In genomic region chr5:98552811-98553601, GRCm38 (mm10) we compare ENCODE assay signal across 33 mouse cellular contexts. TPM values are rescaled to one million over a fixed set of nuclear protein-coding genes. Genes with fewer than 3 reads are reported as not detected.
DNase-seq lines count a peak whose midpoint lies in the region; ATAC-seq and TF ChIP-seq lines count a peak whose summit lies in the region.
"Had no signal": no experiment of that assay in that cellular context is flagged by ENCODE, and none has a peak within 500 bp of the region (broad histone marks: within the 10 kb centered on the region; RNA-seq: fewer than 3 reads in every experiment).

No protein-coding gene starts in this region.

- H3K4me1 ChIP-seq in lung, postnatal 0 days (ENCODE audit: insufficient read depth, low read depth, low read length), result no peaks in the 10 kb centered on the region
- H3K4me1 ChIP-seq in lung, adult 2 months (ENCODE audit: control insufficient read depth, insufficient read depth, low read length), result no peaks in the 10 kb centered on the region; the same call in 1 of the 2 replicates
- peaks cover 16% of the 10 kb centered on the region for H3K4me1 ChIP-seq in limb, embryonic 10.5 days
- H3K4me1 ChIP-seq in thymus, adult 2 months (replicated peaks; ENCODE audit: control insufficient read depth, insufficient read depth, low read length), result no peaks in the 10 kb centered on the region
- H3K4me1 ChIP-seq: heart, embryonic 10.5 days; intestine, embryonic 15.5 days; liver, embryonic 13.5 days; neural tube, embryonic 15.5 days had no signal

- H3K27me3 ChIP-seq in lung, postnatal 0 days (replicated peaks; ENCODE audit: insufficient read depth, low read length), result no peaks in the 10 kb centered on the region
- no peaks in the 10 kb centered on the region for H3K27me3 ChIP-seq in limb, embryonic 10.5 days (ENCODE audit: low read depth, poor library complexity, severe bottlenecking)
- no peaks in the 10 kb centered on the region for H3K27me3 ChIP-seq in thymus, adult 2 months (ENCODE audit: control insufficient read depth, insufficient read depth, low read length)
- H3K27me3 ChIP-seq: intestine, embryonic 15.5 days; liver, embryonic 13.5 days; neural tube, embryonic 15.5 days had no signal

- no peak for TF ChIP-seq POLR2A in lung, adult 2 months (IDR thresholded peaks at IDR 0.05; ENCODE audit: borderline replicate concordance, extremely low read depth, low read depth, low read length)
- no peak for TF ChIP-seq POLR2A in thymus, adult 2 months (IDR thresholded peaks at IDR 0.05; ENCODE audit: control insufficient read depth, extremely low read depth, insufficient read depth, low read length, poor library complexity)

- DNase-seq in lung, postnatal 0 days (ENCODE audit: low spot score), result no peak
- no peak for DNase-seq in lung, adult 2 months
- DNase-seq in ES-CJ7 (ENCODE audit: low read depth, low spot score) (peak; percentile 10), ZHBTc4 (ENCODE audit: low read depth, low spot score) (peak; percentile 30)
- no peak for DNase-seq in limb, embryonic 10.5 days (ENCODE audit: low spot score)
- no peak for DNase-seq in thymus, adult 2 months
- no peak for DNase-seq in adrenal gland, postnatal 14 days
- DNase-seq: cerebellum, adult 11 months; cerebellum, adult 9-11 months; kidney, adult 8-10 months; kidney, postnatal 10 days; liver, embryonic 13.5 days; lung, embryonic 14.5 days; thymus, postnatal 14 days had no signal

- TF ChIP-seq CTCF in lung, postnatal 0 days (IDR thresholded peaks at IDR 0.05), result no peak
- no peak for TF ChIP-seq CTCF in lung, adult 2 months (IDR thresholded peaks at IDR 0.05; ENCODE audit: insufficient read depth, low read length)
- no peak for TF ChIP-seq CTCF in thymus, adult 2 months (IDR thresholded peaks at IDR 0.05; ENCODE audit: borderline replicate concordance, control insufficient read depth, extremely low read depth, insufficient read depth, low read length, poor library complexity)

- WGBS in lung, postnatal 0 days, result 53% methylated on average over 7 of the region's 7 CpGs
- 62% methylated on average over 7 of the region's 7 CpGs for WGBS in lung, adult 2 months
- 61% methylated on average over 7 of the region's 7 CpGs for WGBS in limb, embryonic 10.5 days
- WGBS in thymus, adult 2 months, result 77% methylated on average over 7 of the region's 7 CpGs

- H3K27ac ChIP-seq in lung, postnatal 0 days (ENCODE audit: low read length), result no peak overlapping the region
- H3K27ac ChIP-seq in limb, embryonic 10.5 days, result 0 out of 2 replicates have a peak overlapping the region, but pooled peaks have one; percentile 10
- no peak overlapping the region for H3K27ac ChIP-seq in thymus, adult 2 months (ENCODE audit: control insufficient read depth, insufficient read depth, low read length)
- H3K27ac ChIP-seq: forebrain, embryonic 10.5 days; heart, embryonic 10.5 days; intestine, embryonic 15.5 days; liver, embryonic 13.5 days; neural tube, embryonic 15.5 days had no signal

- H3K9ac ChIP-seq in lung, postnatal 0 days (replicated peaks; ENCODE audit: low read depth), result no peak overlapping the region
- H3K9ac ChIP-seq: intestine, embryonic 15.5 days; liver, embryonic 13.5 days; lung, embryonic 14.5 days; neural tube, embryonic 15.5 days had no signal

- peak; percentile 28; the same call in 1 of the 2 replicates for ATAC-seq in lung, postnatal 0 days
- ATAC-seq: hindbrain, embryonic 16.5 days; intestine, embryonic 15.5 days had no signal

- no peak overlapping the region for H3K4me3 ChIP-seq in lung, postnatal 0 days (ENCODE audit: low read depth, low read length)
- no peak overlapping the region for H3K4me3 ChIP-seq in lung, adult 2 months (replicated peaks; ENCODE audit: extremely low read depth, low read depth, low read length)
- H3K4me3 ChIP-seq in limb, embryonic 10.5 days, result no peak overlapping the region
- no peak overlapping the region for H3K4me3 ChIP-seq in thymus, adult 2 months (ENCODE audit: control insufficient read depth, insufficient read depth, low read length)
- H3K4me3 ChIP-seq: forebrain, embryonic 10.5 days; heart, embryonic 10.5 days; intestine, embryonic 15.5 days; liver, embryonic 13.5 days; neural tube, embryonic 15.5 days had no signal

- H3K9me3 ChIP-seq in lung, postnatal 0 days (ENCODE audit: low read length), result no peaks in the 10 kb centered on the region
- H3K9me3 ChIP-seq in limb, embryonic 10.5 days (replicated peaks), result no peaks in the 10 kb centered on the region
- H3K9me3 ChIP-seq: forebrain, embryonic 10.5 days; heart, embryonic 10.5 days; intestine, embryonic 15.5 days; liver, embryonic 13.5 days; neural tube, embryonic 15.5 days had no signal

- no peak overlapping the region for H3K4me2 ChIP-seq in lung, postnatal 0 days (replicated peaks; ENCODE audit: low read depth, low read length)
- H3K4me2 ChIP-seq: intestine, embryonic 15.5 days; liver, embryonic 13.5 days; lung, embryonic 14.5 days; midbrain, embryonic 11.5 days; neural tube, embryonic 15.5 days had no signal

- TF ChIP-seq EP300 in lung, postnatal 0 days (IDR thresholded peaks at IDR 0.05), result no peak

- H3K36me3 ChIP-seq in lung, postnatal 0 days (ENCODE audit: insufficient read depth, low read length), result no peaks in the 10 kb centered on the region
- H3K36me3 ChIP-seq in limb, embryonic 10.5 days, result no peaks in the 10 kb centered on the region
- H3K36me3 ChIP-seq in thymus, adult 2 months (ENCODE audit: control insufficient read depth, insufficient read depth, low read length), result no peaks in the 10 kb centered on the region
- H3K36me3 ChIP-seq: forebrain, embryonic 10.5 days; heart, embryonic 10.5 days; intestine, embryonic 15.5 days; liver, embryonic 13.5 days; neural tube, embryonic 15.5 days had no signal

RNA-seq across cellular contexts. Expression of gene Gm11111, which starts 0.5 kb away (rescaled TPM):
- polyA plus RNA-seq in lung, postnatal 0 days (2015; fragmentation: Nextera tagmentation; extraction: Ambion mirVana), result not detected in 2 replicates
- polyA plus RNA-seq in lung, adult 2 months (2012; rRNA removed), result not detected in 2 replicates
- polyA plus RNA-seq in limb, embryonic 10.5 days (2016; fragmentation: Nextera tagmentation; extraction: Ambion mirVana), result not detected in 2 replicates
- not detected in 2 replicates for polyA plus RNA-seq in thymus, adult 2 months (2012; rRNA removed)
- total RNA-seq in adrenal gland, postnatal 14 days (2021), result not detected in 2 replicates
- total RNA-seq: adrenal gland, postnatal 4 days; common myeloid progenitor, adult 5-6 weeks; gastrocnemius, adult 8-10 months; hematopoietic stem cell, adult 5-6 weeks; layer of hippocampus, postnatal 10 days; left cerebral cortex, adult 8-10 months; megakaryocyte progenitor cell, adult 5-6 weeks; midbrain, postnatal 0 days had no signal
- polyA plus RNA-seq: C2C12; forebrain, embryonic 10.5 days; gonadal fat pad, adult 2 months; heart, embryonic 10.5 days; heart, embryonic 16.5 days; hindbrain, embryonic 16.5 days; intestine, embryonic 15.5 days; limb, embryonic 11.5 days; liver, embryonic 13.5 days; lung, embryonic 14.5 days; midbrain, embryonic 11.5 days; midbrain, postnatal 0 days; neural tube, embryonic 15.5 days; testis, adult 2 months had no signal

Comparison
In these comparisons a context has a peak if more than half of its experiments do, and no peak if none do; other contexts are left out.
1. DNase-seq: peak in ES-CJ7 (single experiment) and ZHBTc4 (single experiment); none in lung, postnatal 0 days (single experiment), lung, adult 2 months (single experiment), limb, embryonic 10.5 days (single experiment), thymus, adult 2 months (single experiment) and adrenal gland, postnatal 14 days (single experiment).